Mouse (Mus musculus) lung, postnatal 0 days (tissue): ENCODE results near the gene Gm3238. TPM values are rescaled to one million over a fixed set of nuclear protein-coding genes. Genes with fewer than 3 reads are reported as not detected.
"Not testable (repeated sequence)": the region's sequence is repeated elsewhere in the genome, so short reads cannot be mapped to it uniquely, and the experiment has no call there.

ENCODE experiments used
- ATAC-seq: fragments of 200-750 bp; cut with Nextera tagmentation; 2 replicates; pipeline ENCODE4 v1.8.0; 2017; ENCODE audit warnings: moderate library complexity
- DNase-seq: peaks from one replicate; pipeline ENCODE4 v3.0.0-alpha.2; 2016; ENCODE audit warnings: low spot score
- H3K27ac ChIP-seq: fragments of 300-500 bp; sonication (generic); 2 replicates; pipeline ENCODE4 v1.5.1; 2014; ENCODE audit warnings: antibody characterized with exemption, mild to moderate bottlenecking, low read length, mixed read lengths
- H3K27me3 ChIP-seq: fragments of 300-500 bp; sonication (generic); replicated peaks from 2 replicates; pipeline ENCODE4 v1.6.1; 2014; ENCODE audit warnings: low read length, mixed read lengths; ENCODE audit not compliant: insufficient read depth
- H3K36me3 ChIP-seq: fragments of 300-500 bp; sonication (generic); 2 replicates; pipeline ENCODE4 v1.6.1; 2014; ENCODE audit warnings: low read length, mixed read lengths; ENCODE audit not compliant: insufficient read depth
- H3K4me1 ChIP-seq: fragments of 300-500 bp; sonication (generic); 2 replicates; pipeline ENCODE4 v1.6.1; 2014; ENCODE audit warnings: antibody characterized with exemption, low read depth, low read length, mixed read lengths; ENCODE audit not compliant: insufficient read depth
- H3K4me2 ChIP-seq: fragments of 300-500 bp; sonication (generic); replicated peaks from 2 replicates; pipeline ENCODE4 v1.6.1; 2014; ENCODE audit warnings: low read depth, mild to moderate bottlenecking, low read length, moderate library complexity, mixed read lengths
- H3K4me3 ChIP-seq: fragments of 300-500 bp; sonication (generic); 2 replicates; pipeline ENCODE4 v1.5.1; 2014; ENCODE audit warnings: low read depth, low read length
- H3K9ac ChIP-seq: fragments of 300-500 bp; sonication (generic); replicated peaks from 2 replicates; pipeline ENCODE4 v1.6.1; 2014; ENCODE audit warnings: low read depth, mild to moderate bottlenecking
- H3K9me3 ChIP-seq: fragments of 300-500 bp; sonication (generic); 2 replicates; pipeline ENCODE4 v1.6.1; 2016; ENCODE audit warnings: low read length, mixed read lengths
- CTCF ChIP-seq: IDR thresholded peaks from 2 replicates; pipeline ENCODE4 v1.5.1; 2016; ENCODE audit warnings: antibody characterized with exemption, mild to moderate bottlenecking
- EP300 ChIP-seq: IDR thresholded peaks from 2 replicates; pipeline ENCODE4 v1.6.1; 2016; ENCODE audit warnings: antibody characterized with exemption, mild to moderate bottlenecking, control low read depth
- WGBS: fragments of 180-500 bp; shearing (Covaris S2); extraction: QIAGEN DNeasy Blood & Tissue Kit; methylation state at CpG from one replicate; pipeline ENCODE4 v1.1.7; 2014; 5-methylcytosine and 5-hydroxymethylcytosine counted together
- polyA plus RNA-seq: library from polyadenylated mRNA; unstranded; fragments of >200 nt; fragmentation: Nextera tagmentation; extraction: Ambion mirVana; gene quantifications from 2 replicates; pipeline ENCODE4 v1.2.1, GENCODE M21; 2015

The Gm3238 gene
- not detected in 2 replicates for polyA plus RNA-seq

DNA sequence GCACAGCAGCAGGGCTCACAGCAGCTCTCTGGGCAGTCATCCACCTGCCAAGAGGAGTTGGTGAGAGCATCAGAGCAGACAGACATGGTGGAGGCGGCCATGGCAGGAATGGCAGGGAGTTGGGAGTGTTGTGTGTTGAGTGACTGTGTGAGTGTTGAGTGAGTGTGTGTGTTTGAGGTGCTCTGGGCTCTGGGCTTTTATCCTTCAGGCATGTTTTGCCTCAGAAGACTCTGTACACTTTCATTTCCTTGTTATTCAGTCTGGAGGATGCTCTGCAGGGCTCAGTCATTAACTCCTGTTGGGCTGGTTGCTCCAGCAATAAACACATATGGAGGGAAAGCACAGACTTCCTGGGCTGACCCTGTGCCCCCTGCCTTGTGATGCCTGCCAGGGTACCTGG, at the start of gene Gm3238:
Gm3238 (minus strand) TSS at position 101 of the 400 bp plus-strand sequence.
- not testable (repeated sequence) for H3K9ac ChIP-seq, DNase-seq, H3K4me3 ChIP-seq, H3K9me3 ChIP-seq, H3K4me2 ChIP-seq, H3K36me3 ChIP-seq, ATAC-seq, H3K27me3 ChIP-seq, H3K27ac ChIP-seq, H3K4me1 ChIP-seq
- 60% methylated on average over 1 of the region's 1 CpGs for WGBS

DNA sequence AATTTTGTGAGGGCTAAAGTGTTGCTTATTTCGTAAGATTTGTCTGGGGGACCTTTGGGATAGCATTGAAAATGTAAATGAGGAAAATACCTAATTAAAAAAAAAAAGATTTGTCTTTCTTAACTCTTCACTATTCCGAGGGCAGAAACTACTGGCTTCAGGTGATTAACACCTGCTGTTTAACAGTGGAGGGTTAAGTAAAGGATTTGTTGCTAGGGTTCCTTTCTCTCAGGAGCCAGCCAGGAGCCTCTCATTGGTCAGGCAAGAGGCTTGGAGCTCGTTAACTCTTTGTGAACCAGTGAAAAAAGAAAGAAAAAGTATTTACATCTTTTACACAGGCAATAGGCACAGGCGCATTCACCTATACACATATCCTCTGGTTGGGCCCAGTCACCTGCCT, 48.1 kb upstream of the Gm3238 start:
- WGBS, result 32% methylated on average over 4 of the region's 4 CpGs
- Histone ChIP-seq H3K4me3 (no peak overlapping the region), H3K4me1 (no peaks in the 10 kb centered on the region), H3K9me3 (no peaks in the 10 kb centered on the region), H3K36me3 (no peaks in the 10 kb centered on the region), H3K27ac (no peak overlapping the region), H3K27me3 (no peaks in the 10 kb centered on the region), H3K4me2 (no peak overlapping the region), H3K9ac (no peak overlapping the region)
- TF ChIP-seq CTCF (no peak), EP300 (no peak)
- DNase-seq (no peak), ATAC-seq (no peak)

DNA sequence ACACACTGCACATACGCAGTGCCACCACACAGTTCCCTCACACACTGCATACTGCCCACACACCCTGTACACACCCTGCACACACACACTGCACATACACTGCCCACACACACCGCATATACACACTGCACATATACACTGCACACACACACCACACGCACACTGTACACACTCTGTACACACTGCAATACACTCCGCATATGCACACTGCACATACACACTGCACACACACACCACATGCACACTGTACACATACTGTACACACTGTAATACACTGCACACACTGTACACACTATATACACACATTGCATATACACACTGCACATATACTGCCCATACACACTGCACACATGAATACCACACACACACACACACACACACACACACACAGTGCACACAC, 47.4 kb upstream of the Gm3238 start:
- 97% methylated on average over 4 of the region's 4 CpGs for WGBS
- no peak overlapping the region for H3K4me2 ChIP-seq
- H3K4me1 ChIP-seq, result no peaks in the 10 kb centered on the region
- no peaks in the 10 kb centered on the region for H3K36me3 ChIP-seq
- no peak overlapping the region for H3K27ac ChIP-seq
- H3K27me3 ChIP-seq, result no peaks in the 10 kb centered on the region
- DNase-seq, result no peak
- no peak overlapping the region for H3K9ac ChIP-seq
- H3K4me3 ChIP-seq, result no peak overlapping the region
- no peak for TF ChIP-seq EP300
- no peak for TF ChIP-seq CTCF
- H3K9me3 ChIP-seq, result no peaks in the 10 kb centered on the region
- no peak for ATAC-seq

GRCm38 (mm10) chr10:77815514-77815913, 44.4 kb upstream of the Gm3238 start:
- no peak overlapping the region for H3K4me3 ChIP-seq
- H3K27me3 ChIP-seq, result no peaks in the 10 kb centered on the region
- no peaks in the 10 kb centered on the region for H3K36me3 ChIP-seq
- H3K4me1 ChIP-seq, result no peaks in the 10 kb centered on the region
- DNase-seq (peak; percentile 5), ATAC-seq (no peak)
- H3K27ac ChIP-seq, result no peak overlapping the region
- H3K9me3 ChIP-seq, result no peaks in the 10 kb centered on the region
- H3K9ac ChIP-seq, result no peak overlapping the region
- TF ChIP-seq CTCF, result peak; percentile 72
- TF ChIP-seq EP300, result no peak
- WGBS, result 24% methylated on average over 5 of the region's 5 CpGs
- no peak overlapping the region for H3K4me2 ChIP-seq

DNA sequence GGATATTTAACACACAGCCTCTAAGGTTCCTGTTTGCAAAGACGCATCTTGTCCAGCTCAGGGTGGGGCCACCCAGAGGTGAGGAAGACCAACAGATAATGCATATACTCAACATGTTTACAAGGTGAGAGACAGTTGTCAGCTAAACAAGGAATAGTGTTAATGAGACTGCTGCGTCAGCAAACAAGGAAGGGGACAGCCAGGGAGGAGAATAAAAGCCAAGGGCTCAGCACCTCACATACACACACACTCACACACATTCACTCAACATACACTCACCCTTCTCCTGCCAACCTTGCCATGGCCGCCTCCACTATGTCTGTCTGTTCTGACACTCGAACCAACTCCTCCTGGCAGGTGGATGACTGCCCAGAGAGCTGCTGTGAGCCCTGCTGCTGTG, 43.3 kb upstream of the Gm3238 start, which contains the start of gene Gm2696:
Gm2696 (plus strand) TSS at position 301 of the 400 bp plus-strand sequence.
- TF ChIP-seq EP300 (no peak), CTCF (no peak)
- Histone ChIP-seq H3K4me2 (no peak within 1 kb of the TSS), H3K36me3 (no peaks in the 10 kb centered on the region), H3K4me3 (no peak within 1 kb of the TSS), H3K9ac (no peak within 1 kb of the TSS), H3K27me3 (no peaks in the 10 kb centered on the region), H3K9me3 (no peaks in the 10 kb centered on the region), H3K4me1 (no peaks in the 10 kb centered on the region), H3K27ac (no peak within 1 kb of the TSS)
- DNase-seq (no peak), ATAC-seq (no peak)
- WGBS, result 34% methylated on average over 4 of the region's 4 CpGs

DNA sequence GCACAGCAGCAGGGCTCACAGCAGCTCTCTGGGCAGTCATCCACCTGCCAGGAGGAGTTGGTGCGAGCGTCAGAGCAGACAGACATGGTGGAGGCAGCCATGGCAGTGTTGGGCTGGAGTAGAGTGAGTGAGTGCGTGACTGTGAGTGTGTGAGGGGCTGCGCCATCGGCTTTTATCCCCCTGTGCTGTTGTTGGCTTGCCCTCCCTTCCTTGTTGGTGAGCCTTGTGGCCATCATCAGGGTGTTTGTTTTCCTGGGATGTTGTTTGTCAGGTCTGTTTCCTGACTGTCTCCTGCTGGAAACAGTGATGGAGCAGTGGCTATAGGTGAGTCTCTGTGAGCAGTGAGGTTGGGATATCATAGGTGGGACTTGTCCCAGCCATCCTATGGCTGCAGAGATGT, 40.6 kb upstream of the Gm3238 start, which contains the start of gene Gm9507:
Gm9507 (minus strand) TSS at position 101 of the 400 bp plus-strand sequence.
- no peak within 1 kb of the TSS for H3K4me2 ChIP-seq
- H3K4me3 ChIP-seq, result no peak within 1 kb of the TSS
- H3K27me3 ChIP-seq, result no peaks in the 10 kb centered on the region
- 45% methylated on average over 5 of the region's 5 CpGs for WGBS
- H3K4me1 ChIP-seq, result no peaks in the 10 kb centered on the region
- ATAC-seq (no peak), DNase-seq (no peak)
- no peaks in the 10 kb centered on the region for H3K9me3 ChIP-seq
- no peak within 1 kb of the TSS for H3K9ac ChIP-seq
- no peaks in the 10 kb centered on the region for H3K36me3 ChIP-seq
- H3K27ac ChIP-seq, result no peak within 1 kb of the TSS
- TF ChIP-seq EP300, result no peak
- no peak for TF ChIP-seq CTCF

- no peak for DNase-seq
- no peak overlapping the region for H3K4me3 ChIP-seq
- H3K4me2 ChIP-seq, result no peak overlapping the region
- TF ChIP-seq CTCF (no peak), EP300 (no peak)
- H3K27ac ChIP-seq, result no peak overlapping the region
- ATAC-seq, result 0 out of 2 replicates have a peak, but pooled peaks have one; percentile 28
- no peak overlapping the region for H3K9ac ChIP-seq
- H3K9me3 ChIP-seq, result no peaks in the 10 kb centered on the region
- H3K4me1 ChIP-seq, result no peaks in the 10 kb centered on the region
- H3K36me3 ChIP-seq, result no peaks in the 10 kb centered on the region
- 37% methylated on average over 3 of the region's 3 CpGs for WGBS
- no peaks in the 10 kb centered on the region for H3K27me3 ChIP-seq
These were observed 33.0 kb upstream of the Gm3238 start for GRCm38 (mm10) chr10:77804095-77804494.
